Mouse (Mus musculus) embryonic fibroblast, embryonic 13.5 days (primary cell): ENCODE results near the gene Smpdl3b.

ENCODE experiments used
- CTCF ChIP-seq: IDR thresholded peaks from 2 replicates; pipeline ENCODE4 v1.5.1; 2011; ENCODE audit warnings: mild to moderate bottlenecking, control low read depth, low read length, moderate library complexity, borderline replicate concordance; ENCODE audit not compliant: insufficient read depth
- POLR2A ChIP-seq: IDR thresholded peaks from 2 replicates; pipeline ENCODE4 v1.6.1; 2011; ENCODE audit warnings: low read depth, mild to moderate bottlenecking, control low read depth, low read length, moderate library complexity

GRCm38 (mm10) chr4:132767914-132768876 lies 11.1 kb upstream of the Smpdl3b start, which contains the start of gene Rpa2:
- TF ChIP-seq POLR2A: peak; percentile 61
- no peak for TF ChIP-seq CTCF
